Mouse (Mus musculus): ENCODE data around the gene Asb2. TPM values are rescaled to one million over a fixed set of nuclear protein-coding genes. Genes with fewer than 3 reads are reported as not detected.

The Asb2 gene
- polyA plus RNA-seq, 1 experiment from 2014 or later = 0.40 TPM

Other genes with a start within 250 kb of the Asb2 start
- 0.31 and 0.95 TPM in 2 replicates for gene Prima1, start 113.9 kb downstream of the Asb2 start, polyA plus RNA-seq (2014; fragmentation: Nextera tagmentation; extraction: Ambion mirVana)
- gene Fam181a, start 45.0 kb downstream of the Asb2 start, polyA plus RNA-seq (2014; fragmentation: Nextera tagmentation; extraction: Ambion mirVana) = 27.3 and 28.5 TPM in 2 replicates
- gene Otub2, start 32.7 kb upstream of the Asb2 start, polyA plus RNA-seq (2014; fragmentation: Nextera tagmentation; extraction: Ambion mirVana) = 12.7 and 15.0 TPM in 2 replicates
- 1.1 and 1.2 TPM in 2 replicates for gene 9330161L09Rik, start 51.8 kb upstream of the Asb2 start, polyA plus RNA-seq (2014; fragmentation: Nextera tagmentation; extraction: Ambion mirVana)
- 109 and 113 TPM in 2 replicates for gene Ddx24, start 69.8 kb upstream of the Asb2 start, polyA plus RNA-seq (2014; fragmentation: Nextera tagmentation; extraction: Ambion mirVana)
- gene Ifi27, start 78.2 kb upstream of the Asb2 start, polyA plus RNA-seq (2014; fragmentation: Nextera tagmentation; extraction: Ambion mirVana) = 2.5 and 3.1 TPM in 2 replicates
- 0.79 and 1.1 TPM in 2 replicates for gene Ifi27l2a, start 87.7 kb upstream of the Asb2 start, polyA plus RNA-seq (2014; fragmentation: Nextera tagmentation; extraction: Ambion mirVana)
- not detected in 2 replicates for gene Ifi27l2b, start 101.2 kb upstream of the Asb2 start, polyA plus RNA-seq (2014; fragmentation: Nextera tagmentation; extraction: Ambion mirVana)
- 4.0 TPM in 2 replicates for gene Ppp4r4, start 176.3 kb upstream of the Asb2 start, polyA plus RNA-seq (2014; fragmentation: Nextera tagmentation; extraction: Ambion mirVana)

Data from forebrain, embryonic 11.5 days (tissue).